Mouse (Mus musculus) lung, embryonic 15.5 days (tissue): ENCODE measurements around the gene Ikbip. TPM values are rescaled to one million over a fixed set of nuclear protein-coding genes. Genes with fewer than 3 reads are reported as not detected.

ENCODE experiments used
- ATAC-seq: fragments of 200-750 bp; cut with Nextera tagmentation; 2 replicates; pipeline ENCODE4 v1.8.0; 2017; ENCODE audit warnings: moderate number of reproducible peaks, borderline replicate concordance; ENCODE audit not compliant: low FRiP score, low TSS enrichment; ENCODE audit errors: extremely low read depth
- H3K27ac ChIP-seq: fragments of 300-500 bp; sonication (generic); 2 replicates; pipeline ENCODE4 v1.5.1; 2015; ENCODE audit warnings: moderate library complexity, mild to moderate bottlenecking, inconsistent platforms
- H3K27me3 ChIP-seq: fragments of 300-500 bp; sonication (generic); 2 replicates; pipeline ENCODE4 v1.6.1; 2015; ENCODE audit warnings: inconsistent platforms
- H3K36me3 ChIP-seq: fragments of 300-500 bp; sonication (generic); 2 replicates; pipeline ENCODE4 v1.6.1; 2015; ENCODE audit warnings: inconsistent platforms
- H3K4me1 ChIP-seq: fragments of 300-500 bp; sonication (generic); 2 replicates; pipeline ENCODE4 v1.6.1; 2015; ENCODE audit warnings: inconsistent platforms
- H3K4me2 ChIP-seq: fragments of 300-500 bp; sonication (generic); 2 replicates; pipeline ENCODE4 v1.6.1; 2015; ENCODE audit warnings: inconsistent platforms, mild to moderate bottlenecking, moderate library complexity
- H3K4me3 ChIP-seq: fragments of 300-500 bp; sonication (generic); 2 replicates; pipeline ENCODE4 v1.5.1; 2015; ENCODE audit warnings: mild to moderate bottlenecking, inconsistent platforms
- H3K9ac ChIP-seq: fragments of 300-500 bp; sonication (generic); 2 replicates; pipeline ENCODE4 v1.6.1; 2015; ENCODE audit warnings: inconsistent platforms
- H3K9me3 ChIP-seq: fragments of 300-500 bp; sonication (generic); 2 replicates; pipeline ENCODE4 v1.6.1; 2016; ENCODE audit warnings: inconsistent platforms
- WGBS: fragments of 180-500 bp; shearing (Covaris S2); methylation state at CpG from one replicate; pipeline ENCODE4 v1.1.7; 2015; 5-methylcytosine and 5-hydroxymethylcytosine counted together
- polyA plus RNA-seq: library from polyadenylated mRNA; unstranded; fragments of >200 nt; fragmentation: Nextera tagmentation; extraction: Ambion mirVana; gene quantifications from 2 replicates; pipeline ENCODE4 v1.2.1, GENCODE M21; 2015

Ikbip gene
- polyA plus RNA-seq, 1 experiment from 2014 or later, result 48.0 TPM

GRCm38 (mm10) chr10:91123281-91123827 is 40.6 kb downstream of the Ikbip start:
- H3K4me1 ChIP-seq, result peaks cover 15% of the 10 kb centered on the region
- no peaks in the 10 kb centered on the region for H3K9me3 ChIP-seq
- peak; percentile 65 for ATAC-seq
- under 1% methylated on average over 43 of the region's 44 CpGs for WGBS
- H3K27me3 ChIP-seq, result no peaks in the 10 kb centered on the region
- H3K9ac ChIP-seq, result peak overlapping the region; percentile 93
- H3K4me3 ChIP-seq, result peak overlapping the region; percentile 95
- H3K36me3 ChIP-seq, result peaks cover 32% of the 10 kb centered on the region
- peak overlapping the region; percentile 89 for H3K27ac ChIP-seq
- peak overlapping the region; percentile 64 for H3K4me2 ChIP-seq

- Histone ChIP-seq H3K9me3 (no peaks in the 10 kb centered on the region), H3K9ac (peak within 1 kb of the TSS; percentile 93), H3K4me1 (peaks cover 15% of the 10 kb centered on the region), H3K4me2 (peak within 1 kb of the TSS; percentile 64), H3K36me3 (peaks cover 24% of the 10 kb centered on the region), H3K27ac (peak within 1 kb of the TSS; percentile 89), H3K4me3 (peak within 1 kb of the TSS; percentile 95), H3K27me3 (no peaks in the 10 kb centered on the region)
- WGBS, result 10% methylated on average over 59 of the region's 59 CpGs
- ATAC-seq, result peak; percentile 100
Measured at GRCm38 (mm10) chr10:91123828-91124822, 41.4 kb downstream of the Ikbip start, which contains the start of gene Slc25a3. Gene Slc25a3 (minus strand): TSS chr10:91124059.

GRCm38 (mm10) chr10:91126618-91127355 is 44.0 kb downstream of the Ikbip start:
- H3K4me2 ChIP-seq, result no peak overlapping the region
- H3K9ac ChIP-seq, result no peak overlapping the region
- H3K9me3 ChIP-seq, result no peaks in the 10 kb centered on the region
- no peaks in the 10 kb centered on the region for H3K27me3 ChIP-seq
- 47% methylated on average over 10 of the region's 10 CpGs for whole genome bisulfite sequencing
- peaks cover 8% of the 10 kb centered on the region for H3K4me1 ChIP-seq
- no peak overlapping the region for H3K4me3 ChIP-seq
- ATAC-seq, result no peak
- H3K36me3 ChIP-seq, result peaks cover 2% of the 10 kb centered on the region; the same call in 1 of the 2 replicates
- H3K27ac ChIP-seq, result no peak overlapping the region

GRCm38 (mm10) chr10:91127395-91127794 is 44.7 kb downstream of the Ikbip start:
- Histone ChIP-seq H3K9ac (no peak overlapping the region), H3K27ac (no peak overlapping the region), H3K4me1 (peaks cover 2% of the 10 kb centered on the region; the same call in 1 of the 2 replicates), H3K4me3 (no peak overlapping the region), H3K9me3 (no peaks in the 10 kb centered on the region), H3K27me3 (no peaks in the 10 kb centered on the region), H3K4me2 (no peak overlapping the region), H3K36me3 (no peaks in the 10 kb centered on the region)
- 61% methylated on average over 2 of the region's 2 CpGs for WGBS
- ATAC-seq, result no peak

GRCm38 (mm10) chr10:91128551-91129160 is 45.9 kb downstream of the Ikbip start:
- no peaks in the 10 kb centered on the region; the same call in 1 of the 2 replicates for H3K4me1 ChIP-seq
- no peak for ATAC-seq
- WGBS, result 64% methylated on average over 1 of the region's 1 CpGs

GRCm38 (mm10) chr10:91130792-91131191 is 48.1 kb downstream of the Ikbip start:
- no peak for ATAC-seq
- WGBS, result 89% methylated on average over 3 of the region's 3 CpGs
- H3K9me3 ChIP-seq, result no peaks in the 10 kb centered on the region
- H3K4me1 ChIP-seq, result no peaks in the 10 kb centered on the region
- H3K9ac ChIP-seq, result no peak overlapping the region
- no peak overlapping the region for H3K27ac ChIP-seq
- H3K4me3 ChIP-seq, result no peak overlapping the region
- no peaks in the 10 kb centered on the region for H3K27me3 ChIP-seq
- no peak overlapping the region for H3K4me2 ChIP-seq
- H3K36me3 ChIP-seq, result no peaks in the 10 kb centered on the region

More at GRCm38 (mm10) chr10:91128551-91129160, 45.9 kb downstream of the Ikbip start:
- no peaks in the 10 kb centered on the region for H3K27me3 ChIP-seq
- no peaks in the 10 kb centered on the region for H3K36me3 ChIP-seq
- H3K27ac ChIP-seq, result no peak overlapping the region
- H3K4me3 ChIP-seq, result no peak overlapping the region
- no peak overlapping the region for H3K4me2 ChIP-seq
- no peak overlapping the region for H3K9ac ChIP-seq
- no peaks in the 10 kb centered on the region for H3K9me3 ChIP-seq

GRCm38 (mm10) chr10:91131565-91131964 is 48.8 kb downstream of the Ikbip start:
- H3K4me1 ChIP-seq, result no peaks in the 10 kb centered on the region
- 88% methylated on average over 1 of the region's 1 CpGs for WGBS
- H3K4me2 ChIP-seq, result no peak overlapping the region
- no peaks in the 10 kb centered on the region for H3K36me3 ChIP-seq
- H3K27ac ChIP-seq, result no peak overlapping the region
- no peak overlapping the region for H3K9ac ChIP-seq
- no peak overlapping the region for H3K4me3 ChIP-seq
- ATAC-seq, result no peak
- no peaks in the 10 kb centered on the region for H3K9me3 ChIP-seq
- H3K27me3 ChIP-seq, result no peaks in the 10 kb centered on the region

- Histone ChIP-seq H3K36me3 (no peaks in the 10 kb centered on the region), H3K9me3 (no peaks in the 10 kb centered on the region), H3K27me3 (no peaks in the 10 kb centered on the region), H3K4me3 (no peak overlapping the region), H3K4me1 (no peaks in the 10 kb centered on the region), H3K27ac (no peak overlapping the region), H3K9ac (no peak overlapping the region), H3K4me2 (no peak overlapping the region)
- WGBS, result 90% methylated on average over 7 of the region's 7 CpGs
- ATAC-seq, result no peak
Measured at GRCm38 (mm10) chr10:91135302-91135972, 52.7 kb downstream of the Ikbip start.

- no peak overlapping the region for H3K4me2 ChIP-seq
- ATAC-seq, result no peak
- H3K27me3 ChIP-seq, result no peaks in the 10 kb centered on the region
- no peak overlapping the region for H3K9ac ChIP-seq
- no peaks in the 10 kb centered on the region for H3K4me1 ChIP-seq
- no peak overlapping the region for H3K4me3 ChIP-seq
- H3K36me3 ChIP-seq, result no peaks in the 10 kb centered on the region
- WGBS, result 71% methylated on average over 9 of the region's 9 CpGs
- no peak overlapping the region for H3K27ac ChIP-seq
- no peaks in the 10 kb centered on the region for H3K9me3 ChIP-seq
Measured at GRCm38 (mm10) chr10:91137400-91137799, 54.7 kb downstream of the Ikbip start.

- Histone ChIP-seq H3K4me3 (no peak overlapping the region), H3K4me2 (no peak overlapping the region), H3K36me3 (no peaks in the 10 kb centered on the region), H3K4me1 (no peaks in the 10 kb centered on the region), H3K9ac (no peak overlapping the region), H3K9me3 (no peaks in the 10 kb centered on the region), H3K27ac (no peak overlapping the region), H3K27me3 (no peaks in the 10 kb centered on the region)
- ATAC-seq, result no peak
- 58% methylated on average over 3 of the region's 3 CpGs for WGBS
Measured at GRCm38 (mm10) chr10:91138317-91138716, 55.6 kb downstream of the Ikbip start.
